Mouse (Mus musculus) MEL (cell line): ENCODE results near the gene Stk36.

Source experiments
- CHD1 ChIP-seq: IDR thresholded peaks from 2 replicates; pipeline ENCODE4 v1.6.1; 2012; ENCODE audit warnings: low read depth, mild to moderate bottlenecking, inconsistent platforms, low read length, improper control_type of control experiment
- CTCF ChIP-seq, 3 experiments: IDR thresholded peaks in 2 of 3; conservative IDR thresholded peaks in 1 of 3; 2 replicates each; pipeline ENCODE4 v1.5.1; 2011 to 2012; ENCODE audit warnings: low read length in 3 of 3, low read depth in 2 of 3, mild to moderate bottlenecking in 2 of 3, improper control_type of control experiment in 1 of 3, inconsistent platforms in 1 of 3, mixed read lengths in 1 of 3, moderate library complexity in 1 of 3; ENCODE audit not compliant: control insufficient read depth in 1 of 3, insufficient read depth in 1 of 3, poor library complexity in 1 of 3, severe bottlenecking in 1 of 3
- EP300 ChIP-seq, 2 experiments: IDR thresholded peaks; 2 replicates each; pipeline ENCODE4 v1.6.1; 2011; ENCODE audit warnings: improper control_type of control experiment in 2 of 2, low read length in 2 of 2, low read depth in 1 of 2, mild to moderate bottlenecking in 1 of 2
- JUND ChIP-seq: IDR thresholded peaks from 2 replicates; pipeline ENCODE4 v1.6.1; 2011; ENCODE audit warnings: low read depth, mild to moderate bottlenecking, improper control_type of control experiment, low read length
- MAFK ChIP-seq: IDR thresholded peaks from 2 replicates; pipeline ENCODE4 v1.6.1; 2011; ENCODE audit warnings: low read depth, mild to moderate bottlenecking, low read length, improper control_type of control experiment, borderline replicate concordance
- MYB ChIP-seq: IDR thresholded peaks from 2 replicates; pipeline ENCODE4 v1.6.1; 2011; ENCODE audit warnings: mild to moderate bottlenecking, low read depth, low read length, improper control_type of control experiment
- NELFE ChIP-seq: IDR thresholded peaks from 2 replicates; pipeline ENCODE4 v1.6.1; 2011; ENCODE audit warnings: low read depth, low read length, improper control_type of control experiment
- TAL1 ChIP-seq: IDR thresholded peaks from 2 replicates; pipeline ENCODE4 v1.6.1; 2012; ENCODE audit warnings: mild to moderate bottlenecking, inconsistent platforms, low read length, moderate library complexity, mixed read lengths
- TCF12 ChIP-seq: IDR thresholded peaks from 2 replicates; pipeline ENCODE4 v1.6.1; 2014; ENCODE audit warnings: low read depth, mild to moderate bottlenecking, inconsistent platforms, low read length, improper control_type of control experiment, moderate library complexity
- USF1 ChIP-seq: IDR thresholded peaks from 2 replicates; pipeline ENCODE4 v1.6.1; 2014; ENCODE audit warnings: low read depth, mild to moderate bottlenecking, inconsistent platforms, low read length, improper control_type of control experiment, moderate library complexity
- ZC3H11A ChIP-seq: IDR thresholded peaks from 2 replicates; pipeline ENCODE4 v1.6.1; 2012; ENCODE audit warnings: low read depth, mild to moderate bottlenecking, inconsistent platforms, low read length, improper control_type of control experiment

DNA sequence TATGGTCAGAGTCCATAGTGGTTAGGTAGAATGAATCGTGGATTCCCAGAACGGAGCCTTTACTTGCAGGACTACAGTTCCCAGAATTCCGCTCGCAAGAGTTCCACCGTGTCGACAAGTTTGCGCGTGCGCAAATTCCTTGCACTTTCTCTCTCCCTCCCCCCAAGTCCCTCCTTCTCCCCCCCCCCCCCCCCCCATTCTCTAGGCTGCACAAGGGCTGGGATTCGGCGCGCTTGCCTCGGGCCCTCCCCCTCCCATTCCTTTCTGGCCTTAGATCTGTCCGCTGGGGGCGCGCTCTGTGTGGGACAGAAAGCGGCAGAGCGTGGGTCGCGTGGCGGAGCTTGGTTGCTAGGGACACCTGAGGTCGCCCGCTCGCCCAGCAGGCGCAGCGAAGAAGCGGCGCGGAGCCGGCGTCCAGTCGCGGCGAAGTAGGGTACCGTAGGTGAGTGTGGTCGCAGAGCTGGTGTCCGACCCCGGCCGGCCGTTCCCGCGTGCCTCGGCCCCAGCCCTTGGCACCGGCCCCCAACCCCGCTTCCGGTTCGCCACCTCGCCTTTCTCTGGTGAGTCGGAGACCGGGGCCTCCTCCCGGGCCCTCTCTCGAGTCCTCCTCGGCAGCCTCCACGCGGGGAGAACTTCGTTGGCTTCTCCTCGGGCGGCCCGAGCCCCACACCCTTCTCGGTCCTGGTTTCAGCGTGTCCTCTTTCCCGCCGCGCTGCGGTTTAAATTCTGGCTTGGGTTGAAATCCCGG lies 60.4 kb downstream of the Stk36 start, which contains the start of gene Ttll4:
- TF ChIP-seq NELFE (peak; percentile 74), MAFK (no peak), TAL1 (no peak), CTCF (IDR thresholded peaks at IDR 0.05 in 2 of 3, conservative IDR thresholded peaks at IDR 0.05 in 1 of 3; ENCODE audit: control insufficient read depth in 1 of 3, insufficient read depth in 1 of 3, low read depth in 2 of 3, low read length in 3 of 3, poor library complexity in 1 of 3, severe bottlenecking in 1 of 3) (peak in 2 of 3 experiments; percentile 61 to 68; a peak in 5 of 6 replicates), EP300 (IDR thresholded peaks at IDR 0.05; ENCODE audit: low read depth in 1 of 2, low read length in 2 of 2) (no peak), MYB (no peak), CHD1 (no peak), USF1 (no peak), ZC3H11A (no peak), JUND (no peak), TCF12 (peak; percentile 34; the same call in 1 of the 2 replicates)
